ENCODE assay signal across 13 mouse cellular contexts in the genomic region with DNA sequence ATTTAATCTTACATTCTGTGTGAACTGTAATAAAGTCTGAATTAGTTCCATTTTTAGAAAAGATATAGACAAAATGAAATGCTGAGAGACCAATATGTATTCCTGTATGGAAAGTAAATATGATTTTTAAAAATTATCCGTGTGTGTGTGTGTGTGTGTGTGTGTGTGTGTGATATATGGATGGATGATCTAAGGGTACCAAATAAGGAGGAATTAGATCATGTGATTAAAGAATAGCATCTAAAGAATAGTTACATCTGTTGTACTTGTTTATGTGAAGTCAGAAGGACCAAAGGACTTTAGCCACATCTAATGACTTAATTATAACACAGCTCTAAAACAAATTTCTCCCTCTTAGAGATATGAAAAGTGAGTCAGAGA.
"Had no signal": no experiment of that assay in that cellular context is flagged by ENCODE, and none has a peak within 500 bp of the region (broad histone marks: within the 10 kb centered on the region; RNA-seq: fewer than 3 reads in every experiment).

No protein-coding gene starts in this region.

- H3K9me3 ChIP-seq: liver, embryonic 13.5 days; neural tube, embryonic 12.5 days had no signal

- H3K4me3 ChIP-seq: left cerebral cortex, adult 2 months; liver, embryonic 13.5 days; neural tube, embryonic 12.5 days had no signal

- DNase-seq: kidney, postnatal 25 days; layer of hippocampus, postnatal 36 days; liver, embryonic 13.5 days; lung, adult 2 months; lung, postnatal 14 days; lung, postnatal 4 days; right cerebral cortex, postnatal 25 days; thymus, adult 18-20 months; thymus, postnatal 36 days had no signal

- H3K4me2 ChIP-seq: liver, embryonic 13.5 days; midbrain, embryonic 11.5 days; neural tube, embryonic 12.5 days had no signal

- H3K9ac ChIP-seq: liver, embryonic 13.5 days; neural tube, embryonic 12.5 days had no signal

- H3K36me3 ChIP-seq: liver, embryonic 13.5 days; neural tube, embryonic 12.5 days had no signal

- H3K27ac ChIP-seq: kidney, postnatal 0 days; left cerebral cortex, adult 2 months; liver, embryonic 13.5 days; neural tube, embryonic 12.5 days had no signal

- H3K27me3 ChIP-seq: liver, embryonic 13.5 days; neural tube, embryonic 12.5 days had no signal

- H3K4me1 ChIP-seq: liver, embryonic 13.5 days; neural tube, embryonic 12.5 days had no signal
